Mouse (Mus musculus): Measurements from ENCODE around the gene 4921536K21Rik. TPM values are rescaled to one million over a fixed set of nuclear protein-coding genes. Genes with fewer than 3 reads are reported as not detected.

4921536K21Rik gene
- 0.05 TPM in 1 of 2 replicates, not detected in the other for polyA plus RNA-seq (2016; fragmentation: Nextera tagmentation; extraction: Ambion mirVana)

DNA sequence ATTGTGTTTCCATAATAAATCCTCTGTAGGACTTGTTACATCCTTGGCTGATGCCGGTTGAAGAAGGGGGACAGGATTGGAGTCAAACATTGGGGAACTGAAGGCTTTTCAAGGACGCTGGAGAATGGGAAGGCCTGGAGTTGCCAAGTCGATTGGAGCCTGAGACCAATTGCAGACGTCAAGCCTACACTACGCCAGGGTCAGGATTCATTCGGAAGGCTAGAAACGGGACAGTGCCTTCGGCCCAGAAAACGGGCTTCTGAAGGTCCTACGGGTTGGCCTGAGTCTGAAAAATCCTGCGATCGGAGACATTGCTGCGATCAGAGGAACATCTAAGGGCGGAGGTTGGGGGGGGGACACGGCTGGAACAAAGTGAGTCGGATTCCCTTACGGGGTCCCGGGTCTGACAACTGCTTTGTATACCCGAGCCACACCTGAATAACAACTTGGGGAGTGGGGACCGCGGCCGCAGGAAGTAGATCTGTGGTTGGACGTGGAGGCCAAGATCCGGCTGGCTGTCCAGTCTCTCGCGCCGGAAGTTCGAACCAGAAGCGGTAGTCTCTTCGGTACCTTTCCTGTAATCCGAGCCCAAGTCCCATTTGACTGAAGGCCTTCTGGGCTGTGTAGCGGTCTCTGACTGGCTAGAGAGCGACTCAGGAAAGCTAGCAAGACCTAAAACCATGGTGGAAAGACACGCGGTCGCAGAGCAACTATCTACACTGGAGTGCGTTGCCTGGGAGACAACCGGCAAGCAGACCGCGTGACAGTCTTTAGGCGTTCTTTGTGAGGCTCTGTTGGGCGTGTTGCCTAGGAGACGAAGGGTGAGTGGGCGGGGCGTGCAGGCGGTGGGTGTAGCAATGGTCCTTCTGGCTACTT lies at the start of gene 4921536K21Rik, which contains the start of gene Dusp18:
Gene 4921536K21Rik, minus strand, starts transcription at position 693 of the 876 bp plus-strand sequence.
Gene Dusp18, plus strand, starts transcription at position 835 of the 876 bp plus-strand sequence.
- Histone ChIP-seq H3K9ac (peak within 1 kb of the TSS; percentile 63), H3K27ac (no peak within 1 kb of the TSS)
- WGBS (ENCODE audit: insufficient replicate concordance): 4% methylated on average over 46 of the region's 46 CpGs

DNA sequence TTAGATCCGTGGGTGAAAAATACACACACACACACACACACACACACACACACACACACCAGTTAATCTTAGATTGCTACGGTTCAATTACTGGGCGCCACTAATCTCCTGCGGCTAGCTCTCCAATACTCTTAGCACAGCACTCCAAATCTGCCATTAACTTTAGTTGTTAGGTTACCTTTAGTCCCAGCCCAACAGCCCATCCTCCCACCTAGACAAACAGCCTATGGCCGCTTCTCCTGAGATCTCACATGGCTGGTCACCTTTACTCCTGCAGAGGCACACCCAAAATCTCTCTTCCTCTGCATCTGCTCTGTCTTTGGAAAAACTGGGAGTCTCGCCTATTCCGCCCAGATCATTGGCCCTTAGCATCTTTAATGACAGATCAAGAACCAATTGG lies 46.5 kb upstream of the 4921536K21Rik start:
- 72% methylated on average over 7 of the region's 7 CpGs for WGBS (ENCODE audit: insufficient replicate concordance)
- Histone ChIP-seq H3K9ac (no peak overlapping the region), H3K4me2 (no peak overlapping the region), H3K27ac (no peak overlapping the region), H3K27me3 (replicated peaks) (peaks cover 26% of the 10 kb centered on the region), H3K9me3 (replicated peaks) (no peaks in the 10 kb centered on the region), H3K36me3 (no peaks in the 10 kb centered on the region), H3K4me1 (no peaks in the 10 kb centered on the region), H3K4me3 (no peak overlapping the region)
- ATAC-seq: no peak

More for the DNA sequence above, at the start of gene 4921536K21Rik, which contains the start of gene Dusp18:
- Histone ChIP-seq H3K4me1 (peaks cover 15% of the 10 kb centered on the region), H3K9me3 (replicated peaks) (no peaks in the 10 kb centered on the region), H3K4me2 (peak within 1 kb of the TSS; percentile 86), H3K4me3 (peak within 1 kb of the TSS; percentile 61), H3K36me3 (no peaks in the 10 kb centered on the region), H3K27me3 (replicated peaks) (peaks cover 5% of the 10 kb centered on the region; the same call in 1 of the 2 replicates)
- ATAC-seq: peak; percentile 96

DNA sequence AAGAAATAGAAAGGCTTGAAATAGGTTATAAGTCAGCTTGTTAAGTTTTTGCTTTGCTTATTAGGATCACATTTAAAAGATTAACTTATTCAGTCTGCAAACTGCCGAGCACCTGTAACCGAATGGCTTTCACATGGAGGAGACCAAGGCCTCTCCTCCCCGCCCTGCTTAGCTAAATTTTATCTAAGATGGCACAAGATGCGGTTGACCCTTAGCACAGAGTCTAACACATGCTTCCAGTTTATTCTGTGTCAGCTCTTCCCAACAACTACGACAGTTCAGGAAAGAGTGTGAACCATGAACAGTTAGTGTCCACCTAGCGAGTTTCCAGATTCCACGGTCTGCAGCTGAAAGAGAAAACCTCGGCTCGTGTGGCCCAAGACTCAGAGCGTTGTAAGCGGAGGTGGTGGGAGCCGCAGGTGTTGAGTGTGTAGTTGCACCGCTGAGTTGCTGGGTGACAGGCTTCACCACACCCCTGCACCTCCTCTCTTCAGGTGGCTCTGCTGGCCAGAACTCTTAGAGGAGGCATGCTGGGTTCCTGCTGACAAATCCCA lies 42.5 kb upstream of the 4921536K21Rik start:
- no peak for ATAC-seq
- Histone ChIP-seq H3K36me3 (no peaks in the 10 kb centered on the region), H3K4me2 (no peak overlapping the region), H3K27ac (no peak overlapping the region), H3K27me3 (replicated peaks) (peaks cover 6% of the 10 kb centered on the region; the same call in 1 of the 2 replicates), H3K9me3 (replicated peaks) (no peaks in the 10 kb centered on the region), H3K9ac (no peak overlapping the region), H3K4me1 (peaks cover 5% of the 10 kb centered on the region; the same call in 1 of the 2 replicates), H3K4me3 (no peak overlapping the region)
- WGBS (ENCODE audit: insufficient replicate concordance): 69% methylated on average over 13 of the region's 13 CpGs

DNA sequence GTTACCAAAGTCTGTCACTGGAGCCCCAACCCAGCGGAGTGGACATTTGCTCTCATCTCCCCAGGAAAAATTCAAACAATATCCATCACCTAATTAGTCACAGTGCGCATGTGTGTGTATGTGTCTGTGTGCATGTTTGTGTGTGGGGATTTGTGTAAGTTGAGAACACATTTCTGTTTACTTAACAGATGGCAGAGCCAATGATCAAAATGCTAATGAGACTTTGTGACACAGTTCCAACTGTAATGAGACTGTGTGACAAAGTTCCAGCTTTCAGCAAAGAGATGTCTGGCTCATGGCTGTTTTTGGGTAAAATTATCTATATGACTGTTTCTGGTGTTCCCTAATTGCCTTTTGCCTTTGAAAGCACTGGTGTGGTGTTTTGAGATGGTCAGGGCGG lies 41.4 kb upstream of the 4921536K21Rik start:
- Histone ChIP-seq H3K4me1 (peaks cover 15% of the 10 kb centered on the region), H3K9me3 (replicated peaks) (no peaks in the 10 kb centered on the region), H3K9ac (no peak overlapping the region), H3K27me3 (replicated peaks) (peaks cover 6% of the 10 kb centered on the region; the same call in 1 of the 2 replicates), H3K36me3 (no peaks in the 10 kb centered on the region), H3K27ac (no peak overlapping the region), H3K4me3 (no peak overlapping the region), H3K4me2 (no peak overlapping the region)
- ATAC-seq: no peak
- 80% methylated on average over 3 of the region's 3 CpGs for WGBS (ENCODE audit: insufficient replicate concordance)

DNA sequence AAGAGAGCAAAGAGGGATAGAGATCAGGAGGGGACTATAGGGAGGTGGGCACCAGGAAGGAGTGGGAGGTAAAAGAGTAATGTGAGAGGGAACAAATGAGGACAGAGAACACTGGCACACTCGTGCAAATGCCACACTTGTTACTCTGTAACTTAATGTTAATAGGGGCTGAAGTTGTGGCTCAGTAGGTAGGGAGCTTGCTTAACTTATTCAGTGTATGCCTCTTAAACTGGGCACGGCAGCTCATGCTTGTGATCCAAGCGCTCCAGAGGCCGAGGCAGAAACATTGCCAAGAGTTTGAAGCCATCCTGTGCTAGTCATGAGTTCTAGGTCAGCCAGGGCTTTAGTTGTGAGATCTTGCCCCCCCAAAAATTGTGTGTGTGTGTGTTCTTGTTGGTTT lies 40.2 kb upstream of the 4921536K21Rik start:
- H3K4me1 ChIP-seq: peaks cover 25% of the 10 kb centered on the region
- peaks cover 6% of the 10 kb centered on the region; the same call in 1 of the 2 replicates for H3K27me3 ChIP-seq (replicated peaks)
- H3K4me2 ChIP-seq: no peak overlapping the region
- no peaks in the 10 kb centered on the region for H3K36me3 ChIP-seq
- H3K4me3 ChIP-seq: no peak overlapping the region
- ATAC-seq: no peak
- no peaks in the 10 kb centered on the region for H3K9me3 ChIP-seq (replicated peaks)
- WGBS (ENCODE audit: insufficient replicate concordance): 57% methylated on average over 4 of the region's 4 CpGs
- H3K9ac ChIP-seq: no peak overlapping the region
- no peak overlapping the region for H3K27ac ChIP-seq

DNA sequence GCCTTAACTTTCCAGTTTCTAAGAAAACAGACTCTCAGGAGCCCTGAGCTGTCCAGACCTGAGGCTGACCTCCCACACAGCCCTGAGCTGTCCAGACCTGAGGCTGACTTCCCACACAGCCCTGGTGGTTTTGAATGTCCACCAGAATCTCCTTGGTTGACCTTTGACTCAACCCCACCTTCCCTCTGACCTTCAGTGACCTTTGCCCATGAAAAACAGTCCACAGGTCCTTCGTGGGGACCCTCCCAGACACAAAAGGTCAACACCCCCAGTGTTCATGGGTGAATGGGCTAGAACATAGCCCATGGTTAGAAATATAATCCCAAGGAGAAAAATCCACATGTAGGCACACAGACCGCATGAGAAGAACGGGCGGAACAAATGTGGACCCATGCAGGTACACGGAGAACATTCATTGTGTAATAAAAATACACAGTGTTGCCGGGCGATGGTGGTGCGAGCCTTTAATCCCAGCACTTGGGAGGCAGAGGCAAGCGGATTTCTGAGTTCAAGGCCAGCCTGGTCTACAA lies 38.9 kb upstream of the 4921536K21Rik start:
- Histone ChIP-seq H3K9me3 (replicated peaks) (no peaks in the 10 kb centered on the region), H3K27me3 (replicated peaks) (peaks cover 6% of the 10 kb centered on the region), H3K4me1 (peaks cover 28% of the 10 kb centered on the region), H3K4me2 (no peak overlapping the region), H3K36me3 (no peaks in the 10 kb centered on the region), H3K27ac (no peak overlapping the region), H3K9ac (no peak overlapping the region), H3K4me3 (no peak overlapping the region)
- no peak for ATAC-seq
- 80% methylated on average over 9 of the region's 9 CpGs for WGBS (ENCODE audit: insufficient replicate concordance)

GRCm38 (mm10) chr11:3931511-3932211 lies 36.8 kb upstream of the 4921536K21Rik start, which contains the start of gene Tcn2:
Gene Tcn2, minus strand, starts transcription at chr11:3932159.
- H3K4me2 ChIP-seq: peak within 1 kb of the TSS; percentile 78
- peak; percentile 84 for ATAC-seq
- H3K9me3 ChIP-seq (replicated peaks): no peaks in the 10 kb centered on the region
- WGBS (ENCODE audit: insufficient replicate concordance): under 1% methylated on average over 26 of the region's 26 CpGs
- no peaks in the 10 kb centered on the region; the same call in 1 of the 2 replicates for H3K27me3 ChIP-seq (replicated peaks)
- H3K9ac ChIP-seq: peak within 1 kb of the TSS; percentile 65
- H3K36me3 ChIP-seq: no peaks in the 10 kb centered on the region
- H3K27ac ChIP-seq: 0 out of 2 replicates have a peak within 1 kb of the TSS, but pooled peaks have one; percentile 18
- H3K4me1 ChIP-seq: peaks cover 28% of the 10 kb centered on the region
- H3K4me3 ChIP-seq: peak within 1 kb of the TSS; percentile 61

DNA sequence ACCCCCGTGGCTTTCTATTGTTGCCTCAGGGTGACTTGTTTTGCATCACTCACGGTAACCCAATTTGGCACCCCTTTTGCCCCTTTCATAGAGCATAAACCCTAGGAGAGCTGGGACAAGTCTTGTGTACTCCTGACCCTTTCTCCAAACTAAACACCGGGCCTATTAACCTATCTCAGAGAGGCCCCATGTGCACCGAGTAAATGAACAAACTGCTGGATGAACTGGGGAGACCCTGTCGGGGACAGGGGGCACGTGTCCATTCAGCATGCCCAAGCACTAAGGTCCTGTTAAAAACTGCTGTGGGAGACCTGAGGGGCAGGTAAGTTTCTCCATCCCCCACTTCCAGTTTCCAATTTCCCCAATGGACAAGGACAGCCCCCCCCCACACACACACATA lies 36.0 kb upstream of the 4921536K21Rik start:
- WGBS (ENCODE audit: insufficient replicate concordance): 26% methylated on average over 6 of the region's 6 CpGs
- Histone ChIP-seq H3K9me3 (replicated peaks) (no peaks in the 10 kb centered on the region), H3K4me3 (peak overlapping the region; percentile 61), H3K27ac (no peak overlapping the region), H3K4me2 (peak overlapping the region; percentile 78), H3K9ac (peak overlapping the region; percentile 65), H3K4me1 (peaks cover 28% of the 10 kb centered on the region), H3K27me3 (replicated peaks) (no peaks in the 10 kb centered on the region; the same call in 1 of the 2 replicates), H3K36me3 (0 out of 2 replicates have a peak, but pooled peaks cover under 1% of the 10 kb centered on the region)
- ATAC-seq: no peak

- no peak overlapping the region for H3K4me3 ChIP-seq
- ATAC-seq: no peak
- H3K9ac ChIP-seq: no peak overlapping the region
- peaks cover 28% of the 10 kb centered on the region for H3K4me1 ChIP-seq
- H3K4me2 ChIP-seq: no peak overlapping the region
- 32% methylated on average over 4 of the region's 4 CpGs for WGBS (ENCODE audit: insufficient replicate concordance)
- H3K27ac ChIP-seq: no peak overlapping the region
- H3K36me3 ChIP-seq: 0 out of 2 replicates have a peak, but pooled peaks cover 3% of the 10 kb centered on the region
- H3K9me3 ChIP-seq (replicated peaks): no peaks in the 10 kb centered on the region
- no peaks in the 10 kb centered on the region; the same call in 1 of the 2 replicates for H3K27me3 ChIP-seq (replicated peaks)
Observed at GRCm38 (mm10) chr11:3930019-3930418, 35.1 kb upstream of the 4921536K21Rik start.

DNA sequence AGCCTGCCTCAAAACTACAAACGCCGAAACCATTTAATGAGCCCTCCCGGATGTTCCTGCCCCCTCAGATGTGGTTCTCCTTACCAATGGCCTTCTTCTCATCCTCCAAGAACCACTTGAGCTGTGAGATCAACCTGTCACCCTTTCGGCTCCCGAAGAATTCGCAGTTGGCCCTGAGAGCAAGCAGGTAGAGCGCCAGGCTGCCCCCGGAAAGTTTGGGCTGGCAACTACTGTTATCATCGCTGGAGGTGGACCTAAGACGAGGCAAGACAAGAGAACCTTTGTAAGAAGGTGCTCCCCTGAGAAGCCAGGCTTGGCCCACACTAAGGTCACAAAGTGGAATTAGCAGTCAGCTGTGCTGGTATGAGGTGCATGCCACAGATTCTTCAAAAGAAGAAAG lies 31.0 kb upstream of the 4921536K21Rik start:
- ATAC-seq: no peak

DNA sequence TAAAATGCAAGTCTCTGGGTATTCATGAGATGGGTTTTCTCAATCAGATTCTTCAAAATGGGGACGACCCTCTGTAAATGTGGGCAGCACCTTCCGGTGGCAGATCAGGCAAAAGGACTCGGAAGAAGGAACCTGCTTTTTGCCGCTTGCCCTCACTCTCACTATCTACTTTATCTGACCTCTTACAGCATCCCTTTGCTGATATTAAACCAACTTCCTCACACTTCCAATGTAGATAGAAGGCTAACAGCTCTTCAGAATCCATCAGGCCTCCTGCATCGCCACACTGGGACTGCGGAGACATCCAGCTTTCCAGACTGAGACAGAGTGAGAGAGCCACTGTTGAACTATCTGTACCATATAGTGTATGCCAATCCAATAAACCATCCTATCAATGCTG lies 27.8 kb upstream of the 4921536K21Rik start:
- Histone ChIP-seq H3K4me3 (no peak overlapping the region), H3K4me1 (no peaks in the 10 kb centered on the region), H3K4me2 (no peak overlapping the region), H3K9me3 (replicated peaks) (no peaks in the 10 kb centered on the region), H3K27ac (no peak overlapping the region), H3K36me3 (0 out of 2 replicates have a peak, but pooled peaks cover 9% of the 10 kb centered on the region), H3K9ac (no peak overlapping the region), H3K27me3 (replicated peaks) (no peaks in the 10 kb centered on the region)
- 83% methylated on average over 6 of the region's 6 CpGs for WGBS (ENCODE audit: insufficient replicate concordance)
- ATAC-seq: no peak

More for the DNA sequence above, 31.0 kb upstream of the 4921536K21Rik start:
- Histone ChIP-seq H3K4me1 (peaks cover 9% of the 10 kb centered on the region), H3K36me3 (0 out of 2 replicates have a peak, but pooled peaks cover 9% of the 10 kb centered on the region), H3K4me2 (no peak overlapping the region), H3K4me3 (no peak overlapping the region), H3K9me3 (replicated peaks) (no peaks in the 10 kb centered on the region), H3K27ac (no peak overlapping the region), H3K9ac (no peak overlapping the region), H3K27me3 (replicated peaks) (no peaks in the 10 kb centered on the region; the same call in 1 of the 2 replicates)
- WGBS (ENCODE audit: insufficient replicate concordance): 78% methylated on average over 10 of the region's 10 CpGs
